Mouse (Mus musculus) brain, embryonic 14.5 days (tissue): ENCODE measurements at regions not wholly inside any gene's neighbourhood (a gene's known extent, or its start where the extent isn't known, plus 50 kb on each side); places are given as distances from the start of the nearest gene placed in this dataset.

Experiments
- CTCF ChIP-seq: fragments of 200-500 bp; IDR thresholded peaks from 2 replicates; pipeline ENCODE4 v1.5.1; 2012; ENCODE audit warnings: inconsistent platforms, mild to moderate bottlenecking, moderate library complexity, borderline replicate concordance; ENCODE audit not compliant: insufficient read depth, insufficient read length; ENCODE audit errors: extremely low read depth
- POLR2A ChIP-seq: fragments of 200-500 bp; IDR thresholded peaks from 2 replicates; pipeline ENCODE4 v1.6.1; 2012; ENCODE audit warnings: mild to moderate bottlenecking, inconsistent platforms, borderline replicate concordance; ENCODE audit not compliant: poor library complexity, insufficient read depth, insufficient read length, severe bottlenecking; ENCODE audit errors: extremely low read depth

DNA sequence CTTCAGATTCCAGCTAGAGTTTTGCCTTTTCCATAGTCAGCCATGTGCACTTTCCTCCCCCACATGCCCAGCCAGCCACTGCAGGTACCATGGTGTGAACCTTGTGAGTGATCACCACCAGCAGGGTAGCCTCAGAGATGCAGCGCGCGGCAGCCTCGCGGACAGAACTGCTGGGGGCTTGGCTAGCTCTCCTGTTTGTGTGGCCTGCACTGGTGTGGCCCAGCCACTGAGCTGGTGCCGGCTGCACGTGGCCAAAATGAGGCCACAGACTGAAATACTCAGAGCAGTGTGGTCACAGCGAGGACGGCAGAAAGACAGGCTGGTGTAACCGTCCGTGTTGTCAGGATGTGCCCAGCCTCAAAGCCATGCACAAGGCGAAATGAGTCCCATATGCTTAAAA is 197.4 kb downstream of the Smoc2 start:
- TF ChIP-seq POLR2A: no peak
- TF ChIP-seq CTCF: no peak
